Mouse (Mus musculus) right cerebral cortex, adult 18-20 months (tissue): Measurements from ENCODE around the gene Gmpr.

Source experiments
- DNase-seq: peaks from one replicate; pipeline ENCODE4 v3.0.0; 2022; ENCODE audit warnings: mixed read lengths

The Gmpr gene

GRCm38 (mm10) chr13:45508495-45508894 is 1.3 kb downstream of the Gmpr start:
- peak; percentile 77 for DNase-seq

- no peak for DNase-seq
Observed at GRCm38 (mm10) chr13:45509366-45509765, 2.1 kb downstream of the Gmpr start.

GRCm38 (mm10) chr13:45511706-45512435 is 4.6 kb downstream of the Gmpr start:
- no peak for DNase-seq

- DNase-seq: no peak
Observed at GRCm38 (mm10) chr13:45512531-45512930, 5.3 kb downstream of the Gmpr start.

GRCm38 (mm10) chr13:45513009-45513984 is 6.1 kb downstream of the Gmpr start:
- no peak for DNase-seq

GRCm38 (mm10) chr13:45514115-45514514 is 6.9 kb downstream of the Gmpr start:
- no peak for DNase-seq

GRCm38 (mm10) chr13:45514832-45515422 is 7.7 kb downstream of the Gmpr start:
- no peak for DNase-seq

- DNase-seq: no peak
Observed at GRCm38 (mm10) chr13:45516501-45517393, 9.5 kb downstream of the Gmpr start.

GRCm38 (mm10) chr13:45524305-45524704 is 17.1 kb downstream of the Gmpr start:
- no peak for DNase-seq

- DNase-seq: no peak
Observed at GRCm38 (mm10) chr13:45524791-45525435, 17.7 kb downstream of the Gmpr start.

- no peak for DNase-seq
Observed at GRCm38 (mm10) chr13:45526230-45526629, 19.0 kb downstream of the Gmpr start.

- DNase-seq: no peak
Observed at GRCm38 (mm10) chr13:45527232-45527964, 20.2 kb downstream of the Gmpr start.

GRCm38 (mm10) chr13:45528787-45529186 is 21.5 kb downstream of the Gmpr start:
- DNase-seq: no peak

GRCm38 (mm10) chr13:45530754-45531153 is 23.5 kb downstream of the Gmpr start:
- peak; percentile 77 for DNase-seq

GRCm38 (mm10) chr13:45535731-45536453 is 28.6 kb downstream of the Gmpr start:
- DNase-seq: no peak

GRCm38 (mm10) chr13:45537110-45537509 is 29.9 kb downstream of the Gmpr start:
- DNase-seq: no peak

GRCm38 (mm10) chr13:45538091-45538490 is 30.8 kb downstream of the Gmpr start:
- no peak for DNase-seq

GRCm38 (mm10) chr13:45538532-45539204 is 31.4 kb downstream of the Gmpr start:
- peak; percentile 83 for DNase-seq

- peak; percentile 85 for DNase-seq
Observed at GRCm38 (mm10) chr13:45539205-45539568, 31.9 kb downstream of the Gmpr start.

GRCm38 (mm10) chr13:45545974-45546373 is 38.7 kb downstream of the Gmpr start:
- no peak for DNase-seq
